Mouse (Mus musculus) embryo, embryonic 11.5 days (tissue): Measurements from ENCODE around the gene Adam34.
"Not testable (repeated sequence)": the region's sequence is repeated elsewhere in the genome, so short reads cannot be mapped to it uniquely, and the experiment has no call there.

Source experiments
- DNase-seq: peaks from one replicate; pipeline ENCODE4 v3.0.0-alpha.2; 2012; ENCODE audit warnings: low read depth, low spot score

Adam34 gene

GRCm38 (mm10) chr8:43709949-43710348, at the start of gene Adam34:
Gene Adam34, minus strand, starts transcription at chr8:43710049.
- DNase-seq: no peak

DNA sequence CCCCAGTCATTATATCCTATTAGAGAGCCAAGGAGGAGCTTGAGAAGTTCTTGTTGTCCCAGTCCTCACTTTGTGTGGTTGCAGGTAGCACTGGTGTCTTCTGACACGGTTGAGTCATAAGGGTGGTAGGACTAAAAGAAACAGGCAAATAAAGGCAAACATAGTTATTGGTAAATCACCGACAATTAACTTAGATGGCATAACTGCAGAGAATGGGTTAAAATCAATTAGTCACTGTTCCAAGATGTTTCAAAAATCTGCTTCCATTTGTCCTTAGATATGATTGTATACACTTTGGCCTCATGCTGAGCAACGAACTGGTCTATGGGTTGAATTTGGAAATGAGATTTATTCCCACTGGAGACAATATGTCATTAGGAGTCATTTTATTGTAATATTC, 82.7 kb downstream of the Adam34 start, which contains the start of gene Gm5346:
Gene Gm5346 (minus strand): TSS at position 101 of the 400 bp plus-strand sequence.
- DNase-seq: no peak

DNA sequence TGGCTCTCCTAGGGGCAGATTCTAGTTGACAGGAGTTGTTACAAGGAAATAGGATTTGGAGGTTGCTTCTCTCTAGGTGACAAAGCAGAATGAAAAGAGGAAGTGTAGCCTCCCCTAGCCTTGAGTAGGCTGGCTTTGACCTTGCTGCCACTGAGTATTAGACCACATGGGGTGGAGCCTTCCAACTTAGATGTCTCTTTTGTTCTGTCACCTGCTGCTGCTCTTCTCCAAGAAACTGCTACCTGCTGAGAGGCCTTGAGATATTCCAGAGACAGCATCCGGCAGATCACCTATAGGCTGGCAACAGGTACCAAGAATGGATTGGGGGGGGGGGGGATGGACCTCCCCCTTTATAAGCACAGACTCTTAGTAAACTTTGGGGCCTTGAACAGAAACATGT, 93.8 kb downstream of the Adam34 start:
- no peak for DNase-seq

GRCm38 (mm10) chr8:43603657-43604056, 106.2 kb downstream of the Adam34 start:
- not testable (repeated sequence) for DNase-seq

DNA sequence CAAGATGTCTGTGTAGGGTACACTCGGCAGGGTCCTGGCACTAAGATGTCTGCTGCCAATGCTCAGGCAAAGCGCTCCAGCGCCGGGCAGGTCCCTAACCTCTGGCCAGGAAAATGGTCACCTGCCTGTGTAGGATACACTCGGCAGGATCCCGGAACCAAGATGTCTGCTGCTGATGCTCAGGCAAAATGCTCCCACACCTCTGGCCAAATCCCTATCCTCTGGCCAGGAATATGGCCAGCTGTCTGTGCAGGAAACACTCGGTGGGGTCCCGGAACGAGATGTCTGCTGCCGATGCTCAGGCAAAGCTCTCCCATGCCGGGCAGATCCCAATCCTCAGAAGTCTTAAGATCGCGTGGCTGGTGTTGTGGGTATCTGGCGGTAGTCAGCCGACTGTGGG, 106.7 kb downstream of the Adam34 start:
- DNase-seq: not testable (repeated sequence)
